In genomic region chr5:151367881-151368394, GRCm38 (mm10) we compare ENCODE assay signal across 8 mouse cellular contexts.
A peak's percentile ranks its signal among the peaks of the same experiment; 100 is the strongest.
DNase-seq lines count a peak whose midpoint lies in the region; ATAC-seq and TF ChIP-seq lines count a peak whose summit lies in the region.

No protein-coding gene starts in this region.

- H3K79me2 ChIP-seq in MEL (ENCODE audit: control insufficient read depth, insufficient read depth, low read length, poor library complexity) = peaks cover 6% of the 10 kb centered on the region; the same call in 1 of the 2 replicates

- H3K4me3 ChIP-seq in MEL (ENCODE audit: control insufficient read depth in 1 of 2, insufficient read depth in 1 of 2, low read depth in 2 of 2, low read length in 2 of 2) = peak overlapping the region; percentile 68 to 86
- peak overlapping the region; percentile 57 for H3K4me3 ChIP-seq in embryonic facial prominence, embryonic 13.5 days
- peak overlapping the region; percentile 55 for H3K4me3 ChIP-seq in limb, embryonic 15.5 days
- peak overlapping the region; percentile 44 for H3K4me3 ChIP-seq in midbrain, embryonic 13.5 days (replicated peaks)

- H3K9me3 ChIP-seq in MEL (replicated peaks; ENCODE audit: insufficient read depth, low read length) = no peaks in the 10 kb centered on the region
- no peaks in the 10 kb centered on the region for H3K9me3 ChIP-seq in embryonic facial prominence, embryonic 13.5 days
- no peaks in the 10 kb centered on the region for H3K9me3 ChIP-seq in limb, embryonic 15.5 days
- H3K9me3 ChIP-seq in midbrain, embryonic 13.5 days = no peaks in the 10 kb centered on the region

- intact Hi-C loops in heart, postnatal 25 days (cut with DNase I) = loop anchor here (1.0 to 10.0 kb wide), 5 partner anchors 176 to 846 kb away; partner anchors contain the start of gene Brca2

- no peak for TF ChIP-seq RAD21 in MEL (IDR thresholded peaks at IDR 0.05; ENCODE audit: low read depth, low read length)

- peaks cover 7% of the 10 kb centered on the region in 2 experiments for H3K4me1 ChIP-seq in MEL (ENCODE audit: control insufficient read depth in 1 of 2, insufficient read depth in 2 of 2, low read length in 2 of 2)
- H3K4me1 ChIP-seq in embryonic facial prominence, embryonic 13.5 days = peaks cover 9% of the 10 kb centered on the region; the same call in 1 of the 2 replicates
- peaks cover 9% of the 10 kb centered on the region for H3K4me1 ChIP-seq in limb, embryonic 15.5 days
- H3K4me1 ChIP-seq in midbrain, embryonic 13.5 days (replicated peaks) = peaks cover 14% of the 10 kb centered on the region

- no peak for TF ChIP-seq CTCF in MEL (IDR thresholded peaks at IDR 0.05 in 2 of 3, conservative IDR thresholded peaks at IDR 0.05 in 1 of 3; ENCODE audit: control insufficient read depth in 1 of 3, insufficient read depth in 1 of 3, low read depth in 2 of 3, low read length in 3 of 3, poor library complexity in 1 of 3, severe bottlenecking in 1 of 3)

- peak overlapping the region; percentile 64 for H3K4me2 ChIP-seq in embryonic facial prominence, embryonic 13.5 days
- H3K4me2 ChIP-seq in limb, embryonic 15.5 days = peak overlapping the region; percentile 60
- peak overlapping the region; percentile 52 for H3K4me2 ChIP-seq in midbrain, embryonic 13.5 days (replicated peaks)

- no peak for TF ChIP-seq POLR2A in MEL (IDR thresholded peaks at IDR 0.05; ENCODE audit: control insufficient read depth in 1 of 2, insufficient read depth in 1 of 2, low read depth in 1 of 2, low read length in 2 of 2, poor library complexity in 1 of 2)

- H3K27me3 ChIP-seq in MEL (ENCODE audit: control insufficient read depth in 1 of 2, insufficient read depth in 2 of 2, low read length in 2 of 2) = no peaks in the 10 kb centered on the region
- H3K27me3 ChIP-seq in embryonic facial prominence, embryonic 13.5 days = no peaks in the 10 kb centered on the region
- no peaks in the 10 kb centered on the region for H3K27me3 ChIP-seq in limb, embryonic 15.5 days
- no peaks in the 10 kb centered on the region for H3K27me3 ChIP-seq in midbrain, embryonic 13.5 days

- TF ChIP-seq EP300 in MEL (IDR thresholded peaks at IDR 0.05; ENCODE audit: low read depth in 1 of 2, low read length in 2 of 2) = peak in 1 of 2 experiments; percentile 37; a peak in 1 of 4 replicates

- H3K36me3 ChIP-seq in MEL (ENCODE audit: control insufficient read depth in 1 of 2, insufficient read depth in 2 of 2, low read length in 2 of 2) = peaks cover 0 to 20% of the 10 kb centered on the region in 2 experiments; a peak in 2 of 4 replicates
- no peaks in the 10 kb centered on the region for H3K36me3 ChIP-seq in embryonic facial prominence, embryonic 13.5 days
- no peaks in the 10 kb centered on the region for H3K36me3 ChIP-seq in limb, embryonic 15.5 days
- no peaks in the 10 kb centered on the region for H3K36me3 ChIP-seq in midbrain, embryonic 13.5 days

- peak overlapping the region; percentile 90 for H3K9ac ChIP-seq in MEL (ENCODE audit: control insufficient read depth, low read depth, low read length, poor library complexity, severe bottlenecking)
- peak overlapping the region; percentile 85 for H3K9ac ChIP-seq in embryonic facial prominence, embryonic 13.5 days
- peak overlapping the region; percentile 42 for H3K9ac ChIP-seq in limb, embryonic 15.5 days
- peak overlapping the region; percentile 63 for H3K9ac ChIP-seq in midbrain, embryonic 13.5 days (replicated peaks)

- H3K27ac ChIP-seq in MEL (ENCODE audit: control insufficient read depth, low read depth, low read length) = peak overlapping the region; percentile 96
- peak overlapping the region; percentile 99 for H3K27ac ChIP-seq in embryonic facial prominence, embryonic 13.5 days
- H3K27ac ChIP-seq in limb, embryonic 15.5 days = peak overlapping the region; percentile 99
- H3K27ac ChIP-seq in midbrain, embryonic 13.5 days = peak overlapping the region; percentile 93

- ATAC-seq in embryonic facial prominence, embryonic 13.5 days (ENCODE audit: insufficient number of reproducible peaks, insufficient read depth, low FRiP score, low TSS enrichment, low read depth) = 0 out of 2 replicates have a peak, but pooled peaks have one; percentile 23
- ATAC-seq in limb, embryonic 15.5 days (ENCODE audit: insufficient number of reproducible peaks, low FRiP score, low TSS enrichment, low read depth) = peak; percentile 0; the same call in 1 of the 2 replicates
- ATAC-seq in midbrain, embryonic 13.5 days = peak; percentile 62

- DNase-seq in heart, adult 8-10 months (ENCODE audit: low spot score) = peak; percentile 72
- no peak for DNase-seq in heart, postnatal 25 days (ENCODE audit: low spot score)
- DNase-seq in MEL (ENCODE audit: low read depth, low spot score) = peak; percentile 87
- peak; percentile 65 for DNase-seq in heart, postnatal 4 days
- DNase-seq in T-cell, adult 2 months (ENCODE audit: low spot score) = no peak

- WGBS in embryonic facial prominence, embryonic 13.5 days = 8% methylated on average over 16 of the region's 16 CpGs
- 6% methylated on average over 16 of the region's 16 CpGs for WGBS in limb, embryonic 15.5 days
- WGBS in midbrain, embryonic 13.5 days = 13% methylated on average over 16 of the region's 16 CpGs

TF ChIP-seq in MEL, 35 proteins besides CTCF, POLR2A, EP300 and RAD21:
- 0 out of 2 replicates have a peak, but pooled peaks have one; percentile 70 for TF ChIP-seq CHD1 (IDR thresholded peaks at IDR 0.05; ENCODE audit: low read depth, low read length)
- no peak for TF ChIP-seq MAFK (IDR thresholded peaks at IDR 0.05; ENCODE audit: borderline replicate concordance, low read depth, low read length)
- peak; percentile 62; the same call in 1 of the 2 replicates for TF ChIP-seq SIN3A (IDR thresholded peaks at IDR 0.05; ENCODE audit: low read length)
- TF ChIP-seq RCOR1 (IDR thresholded peaks at IDR 0.05; ENCODE audit: low read depth, low read length) = no peak
- TF ChIP-seq TBP (IDR thresholded peaks at IDR 0.05; ENCODE audit: low read depth, low read length) = no peak
- no peak for TF ChIP-seq NRF1 (IDR thresholded peaks at IDR 0.05; ENCODE audit: insufficient read depth, low read depth, low read length, poor library complexity, severe bottlenecking)
- no peak for TF ChIP-seq TAL1 (IDR thresholded peaks at IDR 0.05; ENCODE audit: low read length)
- TF ChIP-seq ZMIZ1 (IDR thresholded peaks at IDR 0.05; ENCODE audit: low read depth, low read length) = no peak
- TF ChIP-seq MXI1 (IDR thresholded peaks at IDR 0.05; ENCODE audit: low read depth, low read length) = no peak; the same call in 1 of the 2 replicates
- TF ChIP-seq ZKSCAN1 (IDR thresholded peaks at IDR 0.05; ENCODE audit: low read depth, low read length) = no peak
- TF ChIP-seq GATA1 (IDR thresholded peaks at IDR 0.05; ENCODE audit: low read depth, low read length) = no peak
- TF ChIP-seq USF2 (IDR thresholded peaks at IDR 0.05; ENCODE audit: borderline replicate concordance in 1 of 2, insufficient read depth in 1 of 2, low read depth in 1 of 2, low read length in 2 of 2) = no peak
- TF ChIP-seq MYC (IDR thresholded peaks at IDR 0.05; ENCODE audit: low read depth, low read length) = no peak
- TF ChIP-seq SMC3 (IDR thresholded peaks at IDR 0.05; ENCODE audit: low read depth, low read length) = 0 out of 2 replicates have a peak, but pooled peaks have one; percentile 16
- no peak; the same call in 1 of the 2 replicates for TF ChIP-seq CHD2 (IDR thresholded peaks at IDR 0.05; ENCODE audit: low read length)
- TF ChIP-seq MAZ (IDR thresholded peaks at IDR 0.05; ENCODE audit: low read depth, low read length) = no peak
- TF ChIP-seq ZNF384 (IDR thresholded peaks at IDR 0.05; ENCODE audit: low read depth, low read length) = no peak
- no peak; the same call in 1 of the 2 replicates for TF ChIP-seq MEF2A (IDR thresholded peaks at IDR 0.05; ENCODE audit: extremely low read depth, insufficient replicate concordance, low read depth, low read length, poor library complexity, severe bottlenecking)
- no peak for TF ChIP-seq ELF1 (IDR thresholded peaks at IDR 0.05; ENCODE audit: low read depth, low read length)
- no peak for TF ChIP-seq HCFC1 (IDR thresholded peaks at IDR 0.05; ENCODE audit: low read depth, low read length)
- TF ChIP-seq USF1 (IDR thresholded peaks at IDR 0.05; ENCODE audit: low read depth, low read length) = no peak
- peak; percentile 91; the same call in 1 of the 2 replicates for TF ChIP-seq POLR2AphosphoS5 (IDR thresholded peaks at IDR 0.05; ENCODE audit: borderline replicate concordance, low read depth, low read length)
- 0 out of 2 replicates have a peak, but pooled peaks have one; percentile 63 for TF ChIP-seq BHLHE40 (IDR thresholded peaks at IDR 0.05; ENCODE audit: borderline replicate concordance, low read depth, low read length)
- TF ChIP-seq JUND (IDR thresholded peaks at IDR 0.05; ENCODE audit: low read depth, low read length) = 0 out of 2 replicates have a peak, but pooled peaks have one; percentile 20
- TF ChIP-seq MYB (IDR thresholded peaks at IDR 0.05; ENCODE audit: low read depth, low read length) = no peak
- TF ChIP-seq ETS1 (IDR thresholded peaks at IDR 0.05; ENCODE audit: low read depth, low read length) = 0 out of 2 replicates have a peak, but pooled peaks have one; percentile 3
- TF ChIP-seq MAX (IDR thresholded peaks at IDR 0.05; ENCODE audit: low read length) = no peak
- no peak for TF ChIP-seq UBTF (IDR thresholded peaks at IDR 0.05; ENCODE audit: borderline replicate concordance, insufficient read depth, low read depth, low read length)
- no peak for TF ChIP-seq E2F4 (IDR thresholded peaks at IDR 0.05; ENCODE audit: borderline replicate concordance, low read depth, low read length)
- TF ChIP-seq KAT2A (conservative IDR thresholded peaks at IDR 0.05; ENCODE audit: low read depth, low read length) = no peak
- no peak; the same call in 1 of the 2 replicates for TF ChIP-seq POLR2AphosphoS2 (IDR thresholded peaks at IDR 0.05; ENCODE audit: low read length)
- TF ChIP-seq ZC3H11A (IDR thresholded peaks at IDR 0.05; ENCODE audit: low read depth, low read length) = no peak
- no peak for TF ChIP-seq NELFE (IDR thresholded peaks at IDR 0.05; ENCODE audit: low read depth, low read length)
- no peak for TF ChIP-seq TCF12 (IDR thresholded peaks at IDR 0.05; ENCODE audit: low read depth, low read length)
- TF ChIP-seq GABPA (IDR thresholded peaks at IDR 0.05; ENCODE audit: low read depth, low read length) = no peak

Comparison
In these comparisons a context has a peak if more than half of its experiments do, and no peak if none do; other contexts are left out.
1. DNase-seq: peak in heart, adult 8-10 months (single experiment), MEL (single experiment) and heart, postnatal 4 days (single experiment); none in heart, postnatal 25 days (single experiment) and T-cell, adult 2 months (single experiment).
2. ATAC-seq: peak in every context shown above with its lines; median percentile 62 in midbrain, embryonic 13.5 days; 23 in embryonic facial prominence, embryonic 13.5 days; 0 in limb, embryonic 15.5 days.
3. Peak in every context shown above with its lines, with median percentiles within 50 percentile points of each other: H3K27ac ChIP-seq, H3K4me3 ChIP-seq, H3K9ac ChIP-seq and H3K4me2 ChIP-seq.